Mouse (Mus musculus) embryonic facial prominence, embryonic 14.5 days (tissue): ENCODE measurements around the gene Raet1e. TPM values are rescaled to one million over a fixed set of nuclear protein-coding genes. Genes with fewer than 3 reads are reported as not detected.

Source experiments
- ATAC-seq: fragments of 200-750 bp; cut with Nextera tagmentation; 2 replicates; pipeline ENCODE4 v1.8.0; 2017; ENCODE audit warnings: low read depth, moderate number of reproducible peaks, moderate TSS enrichment
- DNase-seq: peaks from one replicate; pipeline ENCODE4 v3.0.0-alpha.2; 2015; ENCODE audit warnings: low spot score
- H3K27ac ChIP-seq: fragments of 300-500 bp; sonication (generic); replicated peaks from 2 replicates; pipeline ENCODE4 v1.5.1; 2014; ENCODE audit warnings: low read depth, mild to moderate bottlenecking, low read length, moderate library complexity
- H3K27me3 ChIP-seq: fragments of 300-500 bp; sonication (generic); replicated peaks from 2 replicates; pipeline ENCODE4 v1.6.1; 2014; ENCODE audit warnings: low read length; ENCODE audit not compliant: control insufficient read depth, insufficient read depth
- H3K36me3 ChIP-seq: fragments of 300-500 bp; sonication (generic); 2 replicates; pipeline ENCODE4 v1.6.1; 2014; ENCODE audit warnings: low read length, mixed read lengths; ENCODE audit not compliant: control insufficient read depth, insufficient read depth
- H3K4me1 ChIP-seq: fragments of 300-500 bp; sonication (generic); 2 replicates; pipeline ENCODE4 v1.6.1; 2014; ENCODE audit warnings: antibody characterized with exemption, low read length; ENCODE audit not compliant: control insufficient read depth, insufficient read depth
- H3K4me2 ChIP-seq: fragments of 300-500 bp; sonication (generic); 2 replicates; pipeline ENCODE4 v1.6.1; 2014; ENCODE audit warnings: low read depth, mild to moderate bottlenecking, low read length, moderate library complexity, mixed read lengths
- H3K4me3 ChIP-seq: fragments of 300-500 bp; sonication (generic); 2 replicates; pipeline ENCODE4 v1.5.1; 2014; ENCODE audit warnings: low read depth, mild to moderate bottlenecking, low read length
- H3K9ac ChIP-seq: fragments of 300-500 bp; sonication (generic); 2 replicates; pipeline ENCODE4 v1.6.1; 2014; ENCODE audit warnings: low read depth, mild to moderate bottlenecking, low read length, moderate library complexity, mixed read lengths
- H3K9me3 ChIP-seq: fragments of 300-500 bp; sonication (generic); 2 replicates; pipeline ENCODE4 v1.6.1; 2016; ENCODE audit warnings: low read length; ENCODE audit not compliant: control insufficient read depth
- WGBS: fragments of 180-500 bp; shearing (Covaris S2); extraction: QIAGEN DNeasy Blood & Tissue Kit; methylation state at CpG from one replicate; pipeline ENCODE4 v1.1.7; 2014; 5-methylcytosine and 5-hydroxymethylcytosine counted together
- polyA plus RNA-seq: library from polyadenylated mRNA; unstranded; fragments of >200 nt; fragmentation: Nextera tagmentation; extraction: Ambion mirVana; gene quantifications from 2 replicates; pipeline ENCODE4 v1.2.1, GENCODE M21; 2014

The Raet1e gene
- polyA plus RNA-seq, 1 experiment from 2014 or later, result 5.4 TPM

DNA sequence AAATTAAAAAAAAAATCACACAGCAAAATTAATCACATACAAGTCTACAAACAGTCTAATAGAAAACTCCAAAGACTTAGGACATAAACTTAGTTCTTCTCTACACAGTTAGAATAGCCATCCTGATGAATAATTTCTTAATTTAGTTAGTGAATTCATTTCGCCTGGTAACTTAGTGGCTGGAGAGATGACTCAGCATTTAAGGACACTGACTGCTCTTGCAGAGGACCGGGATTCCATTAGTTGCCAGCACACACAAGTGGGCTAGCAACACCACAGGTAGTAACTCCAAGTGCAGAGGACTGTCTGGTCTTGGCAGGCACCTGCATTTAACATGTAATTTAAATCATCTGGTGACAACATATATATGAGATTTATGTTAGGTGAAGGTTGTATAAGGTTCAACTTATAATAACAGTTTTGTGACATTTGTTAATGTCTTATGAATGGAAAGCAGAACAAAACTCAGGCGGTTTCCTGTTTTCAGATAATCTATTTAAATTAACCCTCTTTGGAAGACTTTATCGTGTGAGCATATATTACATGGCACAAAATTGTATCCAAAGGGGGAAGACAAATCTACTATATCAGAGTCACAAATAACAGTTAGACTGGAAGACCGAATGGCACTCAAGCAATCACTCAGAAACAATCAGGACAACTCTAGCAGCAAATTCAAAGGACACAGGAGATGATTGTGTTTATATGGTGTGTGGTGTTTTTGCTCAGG, 138.8 kb downstream of the Raet1e start:
- Histone ChIP-seq H3K9ac (no peak overlapping the region), H3K4me3 (no peak overlapping the region), H3K4me1 (no peaks in the 10 kb centered on the region), H3K9me3 (no peaks in the 10 kb centered on the region), H3K36me3 (no peaks in the 10 kb centered on the region), H3K27me3 (no peaks in the 10 kb centered on the region), H3K27ac (no peak overlapping the region), H3K4me2 (no peak overlapping the region)
- ATAC-seq (no peak), DNase-seq (no peak)
- WGBS, result 76% methylated on average over 5 of the region's 5 CpGs

DNA sequence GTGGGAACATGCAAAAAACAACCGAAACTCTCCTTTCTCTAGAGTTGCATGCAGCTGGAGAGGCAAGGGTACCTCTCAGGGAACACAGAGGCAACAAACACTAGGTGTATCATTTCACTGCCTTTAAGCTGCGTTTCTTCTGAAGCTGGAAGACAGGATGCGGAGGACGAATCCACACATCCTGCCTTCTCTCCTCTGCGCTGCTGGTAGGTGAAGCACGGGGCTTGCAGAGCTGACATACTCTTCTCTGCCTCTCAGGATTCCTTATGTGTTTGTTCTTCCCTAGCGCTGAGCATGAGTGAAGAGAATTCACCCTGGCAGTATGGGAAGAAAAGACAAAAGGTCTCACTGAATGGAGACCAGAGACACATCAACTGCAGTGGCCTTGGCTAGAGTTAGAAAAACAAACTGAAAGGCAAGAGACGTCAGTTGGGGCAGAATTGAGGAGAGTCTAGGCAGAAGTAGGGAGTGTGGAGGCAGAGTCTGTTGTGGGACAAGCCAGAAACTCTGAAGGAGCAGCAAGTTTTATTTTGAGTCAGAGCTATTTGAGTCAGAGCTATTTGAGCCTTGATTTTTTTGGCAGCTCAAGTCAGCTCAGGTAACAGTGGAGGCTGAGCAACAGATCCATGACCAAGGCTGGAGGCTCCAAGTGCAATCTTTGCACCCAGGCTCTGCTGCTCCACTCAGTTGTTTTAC, 139.5 kb downstream of the Raet1e start:
- H3K9ac ChIP-seq, result no peak overlapping the region
- DNase-seq (no peak), ATAC-seq (no peak)
- no peaks in the 10 kb centered on the region for H3K36me3 ChIP-seq
- H3K4me3 ChIP-seq, result no peak overlapping the region
- no peaks in the 10 kb centered on the region for H3K9me3 ChIP-seq
- H3K4me2 ChIP-seq, result no peak overlapping the region
- 54% methylated on average over 8 of the region's 8 CpGs for WGBS
- H3K4me1 ChIP-seq, result no peaks in the 10 kb centered on the region
- H3K27ac ChIP-seq, result no peak overlapping the region
- no peaks in the 10 kb centered on the region for H3K27me3 ChIP-seq

DNA sequence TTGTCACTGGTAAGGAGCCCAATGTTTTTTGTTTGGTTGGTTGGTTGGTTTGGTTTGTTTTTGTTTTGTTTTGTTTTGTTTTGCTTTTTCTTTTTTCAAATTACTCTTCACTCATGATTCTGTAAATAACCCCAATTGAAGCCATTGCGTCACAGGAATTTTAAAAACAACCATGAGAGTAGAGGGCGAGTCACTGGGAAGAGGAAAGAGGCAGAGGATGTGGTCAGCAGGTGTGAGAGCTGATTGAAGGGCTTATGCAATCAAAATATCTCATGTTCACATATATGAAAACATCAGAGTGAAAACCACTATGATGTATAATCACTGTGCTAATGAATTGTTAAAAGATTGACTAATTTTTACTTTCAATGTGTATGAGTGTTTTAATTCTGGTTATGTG, 141.0 kb downstream of the Raet1e start:
- WGBS, result 80% methylated on average over 2 of the region's 2 CpGs
- Histone ChIP-seq H3K27ac (no peak overlapping the region), H3K27me3 (no peaks in the 10 kb centered on the region), H3K4me2 (no peak overlapping the region), H3K4me3 (no peak overlapping the region), H3K9me3 (no peaks in the 10 kb centered on the region), H3K36me3 (no peaks in the 10 kb centered on the region), H3K9ac (no peak overlapping the region), H3K4me1 (no peaks in the 10 kb centered on the region)
- ATAC-seq (no peak), DNase-seq (no peak)

DNA sequence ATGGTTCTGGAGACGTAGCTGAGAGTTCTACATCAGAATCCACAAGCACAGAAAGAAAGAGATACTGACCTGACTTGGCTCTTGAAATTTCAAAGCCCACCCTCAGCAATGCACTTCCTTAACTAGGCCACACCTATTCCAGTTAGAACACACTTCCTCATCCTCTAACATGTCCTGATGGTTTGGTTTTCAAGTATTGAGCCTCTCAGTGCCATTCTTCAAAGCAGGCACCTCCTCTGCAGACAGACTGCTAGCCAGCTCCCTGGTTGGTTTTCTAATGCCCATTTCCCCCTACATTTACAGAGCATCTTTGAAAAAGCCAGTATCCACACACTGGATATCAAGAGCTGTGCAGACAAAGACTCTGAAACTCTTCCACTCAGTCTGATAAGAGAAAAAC, 143.3 kb downstream of the Raet1e start:
- Histone ChIP-seq H3K4me1 (no peaks in the 10 kb centered on the region), H3K27ac (no peak overlapping the region), H3K4me2 (no peak overlapping the region), H3K36me3 (no peaks in the 10 kb centered on the region), H3K4me3 (no peak overlapping the region), H3K9ac (no peak overlapping the region), H3K27me3 (no peaks in the 10 kb centered on the region), H3K9me3 (no peaks in the 10 kb centered on the region)
- ATAC-seq, result no peak
- no peak for DNase-seq
- WGBS, result 84% methylated on average over 1 of the region's 1 CpGs

DNA sequence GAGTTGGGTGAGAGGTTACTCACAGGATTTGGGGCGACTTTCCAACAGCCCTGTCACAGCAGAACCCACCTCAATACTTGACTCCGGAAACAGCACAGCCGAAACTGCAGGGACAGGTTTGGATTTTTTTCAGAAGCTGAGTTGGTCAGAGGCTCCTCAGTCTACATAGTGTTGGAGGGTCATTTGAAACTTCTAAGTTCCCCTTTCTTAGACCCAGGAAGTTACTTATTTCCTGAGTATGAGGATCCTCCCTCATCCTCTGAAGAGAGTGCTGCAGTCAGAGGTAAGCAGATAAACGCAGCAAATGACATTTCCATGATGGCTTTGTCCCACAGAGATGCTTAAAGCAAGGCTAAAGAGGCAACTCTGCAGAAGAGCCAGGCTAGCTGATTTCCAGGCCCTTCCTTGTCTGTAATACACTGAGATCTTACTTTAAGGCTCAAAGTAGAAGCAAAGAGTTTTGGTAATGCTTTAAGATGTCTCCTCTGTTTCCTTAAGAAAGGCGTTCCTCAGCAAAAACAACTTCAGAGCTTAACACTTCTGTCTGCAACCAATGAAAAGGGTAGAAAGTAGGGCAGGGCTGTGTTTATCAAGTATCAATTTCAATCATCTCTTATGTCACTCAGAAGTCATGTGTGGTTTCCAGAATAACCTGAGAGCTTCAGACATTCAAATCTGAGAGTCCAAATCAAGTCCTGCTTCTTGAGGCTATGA, 144.1 kb downstream of the Raet1e start:
- H3K9ac ChIP-seq, result no peak overlapping the region
- H3K9me3 ChIP-seq, result no peaks in the 10 kb centered on the region
- DNase-seq, result no peak
- ATAC-seq, result no peak
- H3K36me3 ChIP-seq, result no peaks in the 10 kb centered on the region
- no peaks in the 10 kb centered on the region for H3K4me1 ChIP-seq
- H3K27ac ChIP-seq, result no peak overlapping the region
- no peak overlapping the region for H3K4me2 ChIP-seq
- H3K4me3 ChIP-seq, result no peak overlapping the region
- 66% methylated on average over 5 of the region's 5 CpGs for WGBS
- H3K27me3 ChIP-seq, result no peaks in the 10 kb centered on the region

DNA sequence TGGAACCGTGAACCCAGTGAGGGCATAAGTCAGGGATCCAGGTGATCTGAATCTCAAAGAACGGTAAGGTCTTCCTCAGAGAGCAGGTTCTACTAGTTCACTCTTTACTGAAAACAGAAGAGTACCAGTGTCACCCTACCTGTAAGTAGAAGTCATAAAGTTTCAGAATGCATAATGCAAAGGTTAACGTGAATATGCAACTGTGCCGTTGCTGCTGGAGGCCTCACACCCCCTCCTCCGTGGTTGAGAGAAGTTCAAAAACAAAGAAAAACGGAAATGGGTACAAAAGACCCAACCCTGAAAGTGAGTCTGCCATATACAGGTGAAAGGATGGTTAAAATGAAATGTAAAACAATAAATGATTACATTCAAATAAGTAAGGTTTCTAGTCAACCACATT, 145.4 kb downstream of the Raet1e start:
- H3K27me3 ChIP-seq, result no peaks in the 10 kb centered on the region
- no peak for ATAC-seq
- H3K36me3 ChIP-seq, result no peaks in the 10 kb centered on the region
- no peaks in the 10 kb centered on the region for H3K9me3 ChIP-seq
- no peak overlapping the region for H3K27ac ChIP-seq
- no peak overlapping the region for H3K4me3 ChIP-seq
- H3K4me2 ChIP-seq, result no peak overlapping the region
- DNase-seq, result no peak
- H3K4me1 ChIP-seq, result no peaks in the 10 kb centered on the region
- WGBS, result 88% methylated on average over 6 of the region's 6 CpGs
- no peak overlapping the region for H3K9ac ChIP-seq

DNA sequence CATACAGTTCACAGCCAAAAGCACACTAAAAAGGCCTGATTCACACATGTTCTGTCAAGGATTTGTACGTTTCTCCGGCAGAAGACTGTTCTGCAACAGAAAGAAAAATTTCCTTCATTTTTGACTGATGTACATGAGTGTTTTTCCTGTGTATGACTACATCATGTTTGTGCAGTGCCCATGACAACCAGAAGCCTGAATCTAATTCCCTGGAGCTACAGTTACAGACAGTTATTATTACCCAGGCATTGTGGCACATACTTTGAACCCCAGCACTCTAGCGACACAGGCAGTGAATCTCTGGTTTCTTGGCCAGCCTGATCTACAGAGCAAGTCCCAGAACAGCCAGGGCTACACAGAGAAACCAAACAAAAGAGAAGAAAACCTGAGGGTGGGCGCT, 147.4 kb downstream of the Raet1e start:
- H3K27me3 ChIP-seq, result no peaks in the 10 kb centered on the region
- no peak overlapping the region for H3K4me2 ChIP-seq
- no peak for DNase-seq
- no peaks in the 10 kb centered on the region for H3K9me3 ChIP-seq
- ATAC-seq, result no peak
- H3K4me1 ChIP-seq, result no peaks in the 10 kb centered on the region
- H3K4me3 ChIP-seq, result no peak overlapping the region
- WGBS, result 56% methylated on average over 4 of the region's 4 CpGs
- H3K27ac ChIP-seq, result no peak overlapping the region
- no peak overlapping the region for H3K9ac ChIP-seq
- no peaks in the 10 kb centered on the region for H3K36me3 ChIP-seq

DNA sequence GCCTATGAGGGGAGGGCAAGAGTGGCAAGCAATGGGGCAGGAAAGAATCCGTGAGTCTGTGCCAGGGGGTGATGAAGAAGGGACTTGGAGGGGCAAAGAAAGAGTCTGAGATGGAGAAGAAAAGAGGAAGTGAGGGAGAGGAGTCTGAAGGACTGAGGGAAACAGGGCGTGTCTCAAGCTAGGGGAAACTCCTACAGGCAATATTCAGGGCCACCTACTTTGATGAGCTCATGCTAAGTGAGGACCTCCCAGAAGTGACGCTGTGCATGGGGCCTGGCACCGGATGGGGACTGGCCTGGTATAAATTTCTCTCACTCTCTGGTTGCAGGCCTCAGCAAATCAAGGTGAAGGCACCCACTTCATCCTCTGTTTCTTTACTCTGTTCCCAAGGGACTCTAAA, 148.1 kb downstream of the Raet1e start:
- Histone ChIP-seq H3K4me1 (no peaks in the 10 kb centered on the region), H3K9ac (no peak overlapping the region), H3K4me2 (no peak overlapping the region), H3K9me3 (no peaks in the 10 kb centered on the region), H3K4me3 (no peak overlapping the region), H3K27ac (no peak overlapping the region), H3K27me3 (no peaks in the 10 kb centered on the region), H3K36me3 (no peaks in the 10 kb centered on the region)
- DNase-seq, result no peak
- WGBS, result 65% methylated on average over 4 of the region's 4 CpGs
- ATAC-seq, result no peak
